Mouse (Mus musculus) mesoderm, embryonic 11.5 days (tissue): ENCODE measurements around the gene Mov10.
"Not testable (repeated sequence)": the region's sequence is repeated elsewhere in the genome, so short reads cannot be mapped to it uniquely, and the experiment has no call there.

Experiments used
- DNase-seq: peaks from one replicate; pipeline ENCODE4 v3.0.0-alpha.2; 2012; ENCODE audit warnings: low read depth, low spot score

The Mov10 gene

DNA sequence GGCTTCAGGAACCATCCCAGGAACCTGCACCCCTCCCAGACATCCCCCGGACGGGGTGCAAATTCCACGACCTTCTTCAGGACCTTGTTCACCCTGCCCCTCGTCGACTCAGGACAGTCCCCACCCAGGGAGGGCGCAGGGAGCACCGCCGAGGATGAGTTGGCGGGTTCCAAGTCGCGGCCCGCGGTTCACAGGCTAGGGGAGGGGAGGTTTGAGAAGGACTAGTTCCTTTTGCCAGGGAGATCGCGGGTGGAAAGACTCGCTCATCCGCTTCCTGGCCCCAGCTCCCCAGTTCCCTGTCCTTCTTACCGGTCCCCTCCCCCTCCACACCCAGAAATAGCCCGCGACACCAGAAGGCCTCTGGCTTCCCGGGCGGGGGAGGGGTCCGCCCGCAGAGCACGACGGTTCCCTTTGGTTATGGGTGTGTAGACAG lies 36.9 kb downstream of the Mov10 start, which contains the start of gene Fam19a3:
TSS of gene Fam19a3 (minus strand) at position 370 of the 433 bp plus-strand sequence.
- DNase-seq = no peak

DNA sequence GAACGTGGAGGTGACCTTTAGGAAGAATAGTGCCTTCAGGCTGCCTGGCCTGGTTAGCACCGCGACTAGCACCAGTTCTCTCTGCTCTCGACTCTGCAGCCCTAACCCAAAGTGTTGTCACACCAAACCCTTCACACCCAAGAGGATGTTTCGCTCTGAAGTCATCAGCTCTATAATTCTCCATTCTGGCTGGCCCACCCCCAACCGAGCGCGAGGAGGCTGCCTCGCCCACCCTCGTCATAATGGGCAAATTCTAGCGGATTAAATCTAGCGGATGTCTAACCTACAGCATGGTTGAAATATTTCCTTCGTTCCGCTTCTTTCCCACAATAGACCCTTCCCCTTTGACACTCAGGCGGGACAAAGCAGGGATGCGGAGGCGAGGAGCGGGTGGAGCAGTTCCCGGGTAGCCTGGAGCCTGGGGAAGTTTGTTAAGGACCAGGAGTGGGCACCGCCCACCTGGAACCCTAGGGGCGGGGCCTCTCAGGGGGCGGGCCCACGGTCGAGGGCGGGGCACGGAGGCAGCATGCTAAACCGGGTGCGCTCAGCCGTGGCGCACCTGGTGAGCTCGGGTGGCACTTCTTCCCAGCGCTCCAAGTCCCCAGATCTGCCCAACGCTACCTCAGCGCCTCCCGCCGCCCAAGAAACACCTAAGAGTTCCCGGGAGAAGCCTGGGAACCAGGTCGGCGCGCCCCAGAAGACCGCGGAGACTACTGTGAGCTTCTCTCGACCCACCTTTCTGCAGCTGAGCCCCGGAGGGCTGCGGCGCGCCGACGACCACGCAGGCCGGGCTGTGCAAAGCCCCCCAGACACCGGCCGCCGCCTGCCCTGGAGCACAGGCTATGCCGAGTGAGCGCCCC lies 37.6 kb downstream of the Mov10 start, which contains the start of gene Ppm1j:
TSS of gene Ppm1j (plus strand) at position 496 of the 860 bp plus-strand sequence.
- peak; percentile 61 for DNase-seq

DNA sequence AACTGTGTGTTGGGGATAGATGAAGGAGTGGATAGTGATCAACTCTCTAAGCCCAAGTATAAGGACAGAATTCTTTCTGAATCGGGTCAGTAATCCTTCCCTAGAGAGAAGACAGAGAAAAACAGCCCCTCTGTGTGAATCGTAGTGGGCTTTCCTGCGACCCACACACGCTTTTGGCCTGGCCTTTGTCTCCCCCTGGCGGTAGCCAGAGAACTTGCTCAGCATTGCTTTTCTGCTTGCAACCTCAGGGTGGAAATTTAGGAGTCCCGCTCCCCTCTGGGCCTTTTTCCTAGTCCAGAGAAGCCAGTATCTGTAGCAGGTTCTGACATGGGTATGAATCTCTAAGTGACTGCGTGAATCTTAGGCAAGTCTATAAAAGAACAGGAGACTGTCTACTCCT lies 38.4 kb downstream of the Mov10 start:
- peak; percentile 89 for DNase-seq

DNA sequence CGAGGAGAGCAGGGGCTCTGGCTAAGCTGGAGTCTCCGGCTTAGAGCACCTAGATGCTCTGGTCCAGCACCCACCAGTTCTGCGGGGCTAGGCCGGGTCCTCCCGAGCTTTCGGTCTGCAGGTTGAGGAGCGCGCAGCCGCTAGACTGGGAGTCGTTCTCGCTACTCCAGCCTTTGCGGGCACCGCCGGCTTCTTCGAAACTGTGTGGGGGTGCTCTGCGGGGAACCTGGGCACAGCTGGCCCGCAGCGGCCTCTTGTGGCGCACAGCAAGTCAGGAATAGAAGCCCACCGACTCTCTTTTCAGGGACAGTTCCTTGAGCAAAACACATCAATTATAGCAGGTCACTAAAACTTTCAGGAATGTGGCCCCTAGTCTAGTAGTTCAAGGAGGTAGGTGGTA lies 41.0 kb downstream of the Mov10 start:
- DNase-seq = peak; percentile 69

DNA sequence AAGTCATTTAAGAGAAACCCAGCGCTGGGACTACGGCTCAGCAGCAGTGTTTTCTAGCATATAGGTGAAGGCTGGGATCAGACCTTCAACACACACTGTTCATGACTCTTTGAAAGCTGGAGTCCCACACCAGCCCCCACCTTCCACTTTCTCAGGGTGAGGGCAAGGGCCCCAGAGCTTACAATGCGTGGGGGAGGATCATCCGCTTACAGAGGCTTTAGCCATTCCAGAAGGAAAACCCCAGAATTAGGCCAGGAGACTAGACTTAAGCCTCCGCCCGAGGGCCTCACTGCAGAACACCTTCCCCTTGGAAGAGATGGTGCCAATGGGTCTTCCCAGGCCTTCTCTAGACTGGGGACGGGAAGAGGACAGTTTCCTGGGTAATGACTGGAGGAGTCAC lies 45.1 kb downstream of the Mov10 start:
- DNase-seq = no peak

DNA sequence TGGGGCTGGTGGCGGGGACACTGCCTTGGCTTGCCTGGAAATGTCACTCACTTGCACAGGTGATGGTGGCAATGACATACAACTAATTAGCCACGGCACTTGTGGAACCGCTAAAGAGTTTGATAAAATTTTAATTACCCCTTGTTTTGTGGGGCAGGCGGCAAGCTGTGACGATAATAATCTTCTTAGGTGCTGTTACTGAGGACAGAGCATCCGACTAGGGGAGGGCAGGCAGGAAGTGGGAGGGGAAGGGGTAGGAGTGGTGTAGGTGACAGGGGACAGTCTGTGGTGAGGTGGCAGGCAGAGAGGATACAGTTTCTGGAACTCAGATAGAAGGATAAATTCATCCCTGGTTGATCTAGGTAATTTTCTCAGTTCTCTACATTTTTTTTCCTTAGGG lies 46.9 kb downstream of the Mov10 start:
- no peak for DNase-seq

DNA sequence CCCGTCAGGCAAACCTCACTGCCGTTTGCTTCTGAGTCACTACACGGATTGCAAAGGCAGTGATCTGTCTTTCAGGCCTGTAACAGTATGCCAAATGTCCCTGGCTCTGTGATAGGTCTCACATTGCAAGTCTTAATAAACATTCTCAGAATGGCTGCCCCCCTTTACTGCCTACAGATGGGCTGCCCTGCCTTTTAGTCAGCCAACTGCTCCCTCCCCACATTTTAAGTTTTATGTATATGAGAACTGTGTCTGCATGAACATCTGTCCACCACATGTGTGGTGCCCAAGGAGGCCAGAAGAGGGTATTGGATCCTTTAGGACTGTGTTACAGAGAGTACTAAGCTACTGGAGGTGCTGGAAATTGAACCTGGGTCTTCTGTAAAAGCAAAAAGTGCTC lies 47.4 kb downstream of the Mov10 start:
- DNase-seq = no peak

DNA sequence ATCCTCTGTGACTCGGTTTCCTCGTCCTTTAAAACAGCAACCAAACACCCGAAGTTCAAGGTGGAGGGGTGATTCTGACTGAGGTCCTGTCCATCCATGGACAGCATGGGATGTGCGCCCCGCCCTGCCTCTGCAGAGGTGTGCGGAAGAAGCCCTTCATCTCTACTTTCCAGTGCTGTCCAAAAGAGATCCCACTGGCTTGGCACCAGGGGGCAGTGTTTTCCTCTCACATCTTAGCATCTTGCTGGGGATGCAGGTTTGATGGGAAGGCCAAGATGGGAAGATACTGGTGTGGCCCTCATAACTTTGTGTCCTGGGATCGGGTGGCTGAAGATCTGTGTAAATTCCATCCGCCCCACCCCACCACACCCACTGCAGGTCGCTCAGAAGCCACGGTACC lies 48.3 kb downstream of the Mov10 start:
- DNase-seq = no peak

DNA sequence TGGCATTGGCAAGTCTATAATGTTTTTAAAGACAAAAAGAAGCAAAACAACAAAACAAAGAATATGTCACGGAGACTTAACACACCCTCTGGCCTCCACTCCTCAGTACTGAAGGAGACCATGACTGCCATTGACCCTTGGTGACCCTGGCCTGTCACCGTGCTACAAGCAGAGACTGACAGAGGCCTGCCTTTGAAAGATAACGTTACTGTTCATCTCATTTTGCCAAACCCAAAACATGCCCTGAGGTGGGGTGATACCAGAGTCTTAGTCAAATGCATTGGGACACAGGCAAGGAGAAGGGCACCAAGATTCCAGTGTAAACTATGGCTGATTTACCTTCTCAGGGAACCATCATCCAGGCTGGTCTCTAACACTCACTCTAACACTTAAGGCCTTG lies 49.2 kb downstream of the Mov10 start:
- no peak for DNase-seq

DNA sequence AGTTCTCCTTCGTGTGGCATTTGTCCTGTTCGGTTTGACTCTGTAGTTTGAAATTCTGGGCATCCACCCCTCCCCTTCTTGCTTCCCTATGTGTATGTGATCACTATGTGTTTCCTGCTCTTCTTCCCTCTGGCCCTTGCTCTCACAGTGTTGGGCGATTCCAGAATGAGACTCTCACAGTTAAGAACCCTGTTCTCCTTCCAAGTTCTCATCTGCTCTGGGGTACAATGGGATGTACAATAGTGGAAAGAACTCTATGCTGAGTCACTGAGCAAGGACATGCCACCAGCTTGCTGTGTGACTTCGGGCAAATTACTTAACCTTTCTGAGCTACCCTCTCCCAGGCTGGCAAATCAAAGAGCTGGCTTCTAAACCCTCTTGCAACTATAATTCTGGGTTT lies 50.6 kb downstream of the Mov10 start:
- DNase-seq = no peak

DNA sequence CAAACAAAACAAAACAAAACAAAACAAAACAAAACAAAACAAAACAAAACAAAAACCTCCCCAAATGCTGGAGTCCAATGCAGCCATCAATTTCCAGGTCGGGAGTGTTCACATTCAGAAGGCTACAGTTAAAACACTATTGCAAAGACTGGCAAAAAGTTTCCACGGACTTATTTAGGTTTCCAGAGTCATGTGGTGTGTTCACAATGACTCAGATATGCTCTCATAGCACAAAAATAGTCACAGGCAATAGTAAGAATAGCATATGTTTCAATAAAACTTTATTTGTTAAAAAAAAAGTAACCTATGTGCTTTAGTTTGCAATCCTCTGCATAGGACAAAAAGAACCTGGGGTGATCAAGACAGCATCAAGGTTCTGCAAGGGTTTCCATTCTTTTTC lies 51.2 kb downstream of the Mov10 start:
- DNase-seq = no peak

DNA sequence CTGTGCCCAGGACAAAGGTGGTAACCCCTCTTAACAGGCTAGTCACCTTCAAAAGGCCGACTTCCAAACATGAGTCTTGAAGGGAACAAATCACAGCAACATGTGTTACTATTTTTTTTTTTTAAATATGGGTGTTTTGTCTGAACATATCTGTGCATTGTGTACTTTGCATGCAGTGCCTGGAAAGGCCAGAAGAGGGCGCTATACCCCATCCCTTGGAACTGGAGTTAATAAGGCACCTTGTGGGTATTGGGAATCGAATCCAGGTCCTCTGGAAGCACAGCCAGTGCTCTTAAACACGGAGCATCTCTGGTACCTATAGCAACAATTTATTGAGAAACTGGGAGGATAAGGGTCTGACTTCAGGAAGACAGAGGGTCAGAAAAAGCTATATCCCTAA lies 53.3 kb downstream of the Mov10 start:
- DNase-seq = no peak

DNA sequence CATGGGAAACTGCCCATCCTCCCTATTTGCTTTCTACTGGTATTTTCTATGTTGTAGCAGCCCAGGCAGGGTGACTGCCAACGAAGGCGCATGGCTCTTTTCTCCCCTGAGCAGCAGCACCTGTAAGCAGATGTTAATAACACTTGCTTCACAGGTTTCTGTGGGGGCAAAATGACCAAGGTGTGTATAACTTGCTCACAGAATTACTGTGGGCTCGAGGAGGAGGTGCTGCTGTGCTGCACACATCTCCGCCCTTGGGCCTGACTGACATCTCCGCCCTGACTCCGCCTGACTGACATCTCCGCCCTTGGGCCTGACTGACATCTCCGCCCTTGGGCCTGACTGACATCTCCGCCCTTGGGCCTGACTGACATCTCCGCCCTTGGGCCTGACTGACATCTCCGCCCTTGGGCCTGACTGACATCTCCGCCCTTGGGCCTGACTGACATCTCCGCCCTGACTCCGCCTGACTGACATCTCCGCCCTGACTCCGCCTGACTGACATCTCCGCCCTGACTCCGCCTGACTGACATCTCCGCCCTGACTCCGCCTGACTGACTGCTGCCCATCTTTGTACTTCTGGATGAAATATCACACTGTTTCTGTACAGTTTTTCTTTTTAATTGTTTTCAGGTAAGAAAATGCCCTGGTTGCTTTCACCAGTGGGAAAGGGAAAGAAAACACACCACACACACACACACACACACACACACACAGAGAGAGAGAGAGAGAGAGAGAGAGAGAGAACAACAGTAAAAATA lies 56.1 kb downstream of the Mov10 start:
- not testable (repeated sequence) for DNase-seq

DNA sequence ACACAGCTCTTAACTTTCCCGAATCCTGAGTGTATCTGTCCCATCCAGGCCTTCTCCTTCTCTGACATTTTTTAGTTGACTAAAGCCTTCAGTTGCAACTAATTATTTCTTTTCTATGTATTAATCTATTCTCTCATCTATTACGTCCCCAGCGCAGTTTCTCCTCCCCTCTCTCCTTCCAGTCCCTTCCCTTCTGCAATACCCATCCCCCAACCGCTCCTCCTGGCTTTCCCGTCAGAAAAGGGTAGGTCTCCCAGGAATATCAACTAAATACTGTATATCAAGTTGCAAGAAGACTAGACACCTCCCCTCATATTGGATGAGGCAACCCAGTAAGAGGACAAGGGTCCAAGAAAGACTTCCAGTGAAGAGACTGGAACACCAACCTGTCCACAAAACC lies 59.5 kb downstream of the Mov10 start:
- no peak for DNase-seq

DNA sequence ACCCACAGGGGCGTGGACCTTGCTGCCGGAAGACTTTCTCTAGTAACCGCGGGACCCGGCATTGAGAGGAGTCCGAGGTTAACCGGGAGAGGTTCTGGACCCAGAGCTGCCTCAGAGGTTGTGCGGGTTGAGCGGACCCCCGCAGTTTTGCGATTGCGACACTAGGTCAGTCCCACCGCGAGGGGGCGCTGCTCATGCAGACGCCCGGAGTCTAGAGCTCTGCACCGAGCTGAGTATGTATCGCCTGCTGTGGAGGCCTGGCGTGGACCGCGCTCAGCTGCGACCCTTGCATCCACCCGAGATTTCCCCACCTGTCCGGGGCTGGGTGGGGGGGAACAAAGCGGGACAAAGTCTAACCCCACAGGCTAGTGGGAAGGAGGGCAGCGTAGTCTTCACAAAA lies 60.0 kb downstream of the Mov10 start:
- peak; percentile 92 for DNase-seq

DNA sequence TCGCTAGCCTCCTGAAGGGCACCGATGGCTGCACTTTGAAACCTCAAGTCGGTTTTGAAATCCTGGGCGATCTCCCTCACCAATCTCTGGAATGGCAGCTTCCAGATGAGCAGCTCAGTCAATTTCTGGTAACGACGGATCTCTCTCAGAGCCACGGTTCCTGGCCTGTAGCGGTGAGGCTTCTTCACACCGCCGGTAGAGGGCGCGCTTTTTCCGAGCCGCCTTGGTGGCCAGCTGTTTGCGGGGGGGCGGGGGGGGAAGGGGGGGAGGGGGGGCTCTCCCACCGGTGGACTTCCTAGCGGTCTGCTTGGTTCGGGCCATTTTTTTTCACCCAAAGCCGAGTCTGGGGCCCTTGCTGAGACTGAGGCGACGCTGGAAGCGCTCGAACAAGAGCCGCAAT lies 65.5 kb downstream of the Mov10 start:
- DNase-seq = not testable (repeated sequence)
